Mouse (Mus musculus): ENCODE data around the gene Lrrc38. TPM values are rescaled to one million over a fixed set of nuclear protein-coding genes. Genes with fewer than 3 reads are reported as not detected.

Lrrc38 gene
- polyA plus RNA-seq, 1 experiment from 2014 or later, result 0.17 TPM

DNA sequence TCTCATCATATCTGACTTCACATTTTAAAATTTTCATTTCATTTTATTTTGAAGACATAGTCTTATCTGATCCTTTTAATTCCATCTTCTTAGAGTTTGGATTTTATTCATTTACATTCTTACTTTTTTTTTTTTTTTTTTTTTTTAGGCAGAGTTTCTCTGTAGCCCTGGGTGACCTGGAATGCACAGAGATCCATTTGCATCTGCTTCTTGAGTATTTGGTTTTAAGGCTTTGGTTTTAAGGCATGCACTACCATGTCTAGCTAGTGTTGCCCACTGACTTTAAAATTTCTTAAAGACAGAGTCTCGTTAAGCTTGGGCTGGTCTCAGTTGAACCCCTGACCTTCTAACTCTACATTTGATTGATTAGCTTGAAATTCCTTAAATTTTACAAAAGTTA, 64.1 kb downstream of the Lrrc38 start:
- Histone ChIP-seq H3K4me1 (peaks cover 7% of the 10 kb centered on the region), H3K36me3 (peaks cover 47% of the 10 kb centered on the region), H3K4me2 (no peak overlapping the region), H3K4me3 (replicated peaks) (no peak overlapping the region; the same call in 1 of the 2 replicates), H3K27ac (no peak overlapping the region), H3K9me3 (replicated peaks) (no peaks in the 10 kb centered on the region; the same call in 1 of the 2 replicates), H3K27me3 (0 out of 2 replicates have a peak, but pooled peaks cover 3% of the 10 kb centered on the region), H3K9ac (no peak overlapping the region)
- no peak for ATAC-seq (replicated peaks; ENCODE audit: low FRiP score)
- WGBS, result 90% methylated on average over 1 of the region's 1 CpGs

DNA sequence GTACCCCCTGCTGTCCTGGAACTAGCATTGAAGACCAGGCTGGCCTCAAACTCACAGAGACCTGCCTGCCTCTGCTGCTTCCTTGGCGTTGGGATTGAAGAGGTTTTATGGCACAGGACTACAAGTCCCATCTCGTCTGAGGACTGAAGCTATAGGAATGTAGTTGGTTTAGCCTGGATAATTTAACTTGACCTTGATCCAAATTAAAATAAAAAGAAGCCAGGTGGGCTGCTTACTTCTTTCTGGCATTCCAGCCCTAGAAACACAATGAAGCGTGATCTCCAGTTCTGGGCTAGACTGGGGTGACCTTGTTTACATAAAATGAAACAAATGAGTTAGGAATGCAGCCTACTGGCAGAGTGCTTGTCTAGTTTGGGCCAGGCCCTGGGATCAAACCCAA, 64.6 kb downstream of the Lrrc38 start:
- WGBS, result 93% methylated on average over 3 of the region's 3 CpGs
- no peaks in the 10 kb centered on the region; the same call in 1 of the 2 replicates for H3K9me3 ChIP-seq (replicated peaks)
- H3K27ac ChIP-seq, result no peak overlapping the region
- H3K9ac ChIP-seq, result no peak overlapping the region
- no peak for ATAC-seq (replicated peaks; ENCODE audit: low FRiP score)
- peaks cover 52% of the 10 kb centered on the region for H3K36me3 ChIP-seq
- peaks cover 7% of the 10 kb centered on the region for H3K4me1 ChIP-seq
- 0 out of 2 replicates have a peak, but pooled peaks cover 3% of the 10 kb centered on the region for H3K27me3 ChIP-seq
- no peak overlapping the region for H3K4me2 ChIP-seq
- H3K4me3 ChIP-seq (replicated peaks), result no peak overlapping the region

Other genes starting within 250 kb of the Lrrc38 start
- 11.3 TPM in 2 replicates for gene Prdm2, start 136.8 kb upstream of the Lrrc38 start, polyA plus RNA-seq (2015; fragmentation: Nextera tagmentation; extraction: Ambion mirVana)
- gene Pdpn, start 50.2 kb upstream of the Lrrc38 start, polyA plus RNA-seq (2015; fragmentation: Nextera tagmentation; extraction: Ambion mirVana), result 50.0 and 50.7 TPM in 2 replicates
- gene Pramel1, start 44.7 kb downstream of the Lrrc38 start, polyA plus RNA-seq (2015; fragmentation: Nextera tagmentation; extraction: Ambion mirVana), result not detected in 2 replicates
- gene Pramef8, start 62.7 kb downstream of the Lrrc38 start, polyA plus RNA-seq (2015; fragmentation: Nextera tagmentation; extraction: Ambion mirVana), result 19.1 and 20.0 TPM in 2 replicates
- gene Oog4, start 100.6 kb downstream of the Lrrc38 start, polyA plus RNA-seq (2015; fragmentation: Nextera tagmentation; extraction: Ambion mirVana), result not detected in 2 replicates
- not detected in 2 replicates for gene Gm13043, start 161.6 kb downstream of the Lrrc38 start, polyA plus RNA-seq (2015; fragmentation: Nextera tagmentation; extraction: Ambion mirVana)
- not detected in 2 replicates for gene Gm13040, start 186.2 kb downstream of the Lrrc38 start, polyA plus RNA-seq (2015; fragmentation: Nextera tagmentation; extraction: Ambion mirVana)
- not detected in 2 replicates for gene BC080695, start 201.9 kb downstream of the Lrrc38 start, polyA plus RNA-seq (2015; fragmentation: Nextera tagmentation; extraction: Ambion mirVana)
- not detected in 2 replicates for gene Gm13057, start 202.0 kb downstream of the Lrrc38 start, polyA plus RNA-seq (2015; fragmentation: Nextera tagmentation; extraction: Ambion mirVana)

Data from kidney, embryonic 15.5 days (tissue).